Mouse (Mus musculus) cerebellum, adult 11 months (tissue): ENCODE measurements around the gene Dync1i1.
A peak's percentile ranks its signal among the peaks of the same experiment; 100 is the strongest.
"Not testable (repeated sequence)": the region's sequence is repeated elsewhere in the genome, so short reads cannot be mapped to it uniquely, and the experiment has no call there.

Source experiments
- DNase-seq: peaks from one replicate; pipeline ENCODE4 v3.0.0; 2022

Dync1i1 gene

GRCm38 (mm10) chr6:5725611-5726236, at the start of gene Dync1i1:
Dync1i1 (plus strand) TSS chr6:5725639.
- peak; percentile 82 for DNase-seq

- no peak for DNase-seq
Observed at GRCm38 (mm10) chr6:5679738-5680137, 45.7 kb upstream of the Dync1i1 start.

- DNase-seq: no peak
Observed at GRCm38 (mm10) chr6:5701826-5702225, 23.6 kb upstream of the Dync1i1 start.

GRCm38 (mm10) chr6:5707894-5708293, 17.5 kb upstream of the Dync1i1 start:
- not testable (repeated sequence) for DNase-seq

GRCm38 (mm10) chr6:5710063-5710605, 15.3 kb upstream of the Dync1i1 start:
- DNase-seq: no peak

GRCm38 (mm10) chr6:5712620-5713019, 12.8 kb upstream of the Dync1i1 start:
- no peak for DNase-seq

GRCm38 (mm10) chr6:5715101-5715618, 10.3 kb upstream of the Dync1i1 start:
- no peak for DNase-seq

- no peak for DNase-seq
Observed at GRCm38 (mm10) chr6:5718955-5719354, 6.5 kb upstream of the Dync1i1 start.

- DNase-seq: not testable (repeated sequence)
Observed at GRCm38 (mm10) chr6:5720716-5721115, 4.7 kb upstream of the Dync1i1 start.

GRCm38 (mm10) chr6:5723986-5724385, 1.5 kb upstream of the Dync1i1 start:
- no peak for DNase-seq

GRCm38 (mm10) chr6:5726237-5726670, 815 bp downstream of the Dync1i1 start:
- no peak for DNase-seq

GRCm38 (mm10) chr6:5733217-5733616, 7.8 kb downstream of the Dync1i1 start:
- no peak for DNase-seq

GRCm38 (mm10) chr6:5734398-5734797, 9.0 kb downstream of the Dync1i1 start:
- no peak for DNase-seq

- no peak for DNase-seq
Observed at GRCm38 (mm10) chr6:5734862-5735261, 9.4 kb downstream of the Dync1i1 start.

GRCm38 (mm10) chr6:5739711-5740110, 14.3 kb downstream of the Dync1i1 start:
- no peak for DNase-seq

- DNase-seq: no peak
Observed at GRCm38 (mm10) chr6:5741395-5742032, 16.1 kb downstream of the Dync1i1 start.

- DNase-seq: no peak
Observed at GRCm38 (mm10) chr6:5750079-5750711, 24.8 kb downstream of the Dync1i1 start.

GRCm38 (mm10) chr6:5752128-5752527, 26.7 kb downstream of the Dync1i1 start:
- DNase-seq: no peak

- DNase-seq: no peak
Observed at GRCm38 (mm10) chr6:5752617-5753016, 27.2 kb downstream of the Dync1i1 start.

- no peak for DNase-seq
Observed at GRCm38 (mm10) chr6:5756509-5757130, 31.2 kb downstream of the Dync1i1 start.

GRCm38 (mm10) chr6:5762943-5763342, 37.5 kb downstream of the Dync1i1 start:
- DNase-seq: no peak

GRCm38 (mm10) chr6:5768576-5768975, 43.1 kb downstream of the Dync1i1 start:
- DNase-seq: peak; percentile 21

GRCm38 (mm10) chr6:5770283-5770682, 44.8 kb downstream of the Dync1i1 start:
- no peak for DNase-seq
